Mouse (Mus musculus): ENCODE measurements around the gene Phc1. TPM values are rescaled to one million over a fixed set of nuclear protein-coding genes. Genes with fewer than 3 reads are reported as not detected.

The Phc1 gene
- total and polyA plus RNA-seq, 2 experiments from 2014 or later: 21.1 to 73.6 TPM

DNA sequence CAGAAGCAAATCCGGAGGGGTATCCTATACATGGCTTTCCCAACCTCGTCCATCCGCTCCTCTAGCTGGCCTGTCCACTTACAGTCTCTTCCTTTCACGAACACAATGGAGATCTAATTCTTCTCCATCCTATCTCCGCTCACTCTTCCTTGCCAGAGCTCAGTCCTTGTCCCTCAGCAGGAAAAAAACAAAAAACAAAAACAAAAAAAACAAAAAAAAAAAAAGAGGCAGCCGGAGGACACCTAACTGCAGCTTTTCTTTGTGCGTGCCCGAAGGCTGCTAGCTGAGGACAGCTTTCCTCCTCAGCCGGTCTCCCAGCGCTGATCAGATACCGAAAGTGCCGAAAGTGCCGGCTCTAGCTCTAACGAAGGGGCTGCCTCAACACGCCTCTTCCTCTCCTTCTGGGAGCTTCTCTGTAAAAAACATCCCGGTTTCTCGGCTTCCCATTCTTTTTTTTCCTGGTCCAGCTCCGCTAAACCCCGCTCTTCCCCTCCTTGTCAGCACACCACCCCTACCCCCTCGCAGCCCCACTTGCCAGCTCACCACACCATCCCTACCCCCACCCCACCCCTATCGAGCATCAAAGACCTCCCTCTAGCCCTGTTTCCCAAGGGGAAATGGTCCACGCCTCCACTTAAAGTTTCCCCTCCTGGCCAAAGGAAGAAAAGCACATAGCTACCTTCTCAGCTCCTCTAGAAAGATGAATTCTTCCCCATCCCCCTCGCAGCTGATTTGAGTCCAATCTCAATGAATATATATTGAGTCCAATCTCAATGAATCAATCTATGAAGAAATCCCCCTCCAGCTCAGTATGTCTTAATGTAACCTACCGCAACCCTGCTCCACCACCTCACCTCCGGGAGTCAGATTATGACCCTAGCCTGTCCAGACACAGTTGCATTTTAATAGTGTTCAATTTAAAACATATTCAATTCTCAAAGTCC, 42.8 kb downstream of the Phc1 start:
- H3K4me2 ChIP-seq (ENCODE audit: low read depth, low read length): peak overlapping the region; percentile 73
- peak overlapping the region; percentile 78 for H3K27ac ChIP-seq
- no peaks in the 10 kb centered on the region for H3K9me3 ChIP-seq (ENCODE audit: low read length)
- peak overlapping the region; percentile 66 for H3K9ac ChIP-seq (replicated peaks; ENCODE audit: low read length)
- no peaks in the 10 kb centered on the region for H3K4me1 ChIP-seq (ENCODE audit: insufficient read depth, low read length)
- H3K27me3 ChIP-seq (ENCODE audit: insufficient read depth, low read length): no peaks in the 10 kb centered on the region
- no peaks in the 10 kb centered on the region for H3K36me3 ChIP-seq (ENCODE audit: insufficient read depth, low read length)
- H3K4me3 ChIP-seq (ENCODE audit: low read length): peak overlapping the region; percentile 49
- 4% methylated on average over 25 of the region's 25 CpGs for WGBS
- peak; percentile 72 for DNase-seq (ENCODE audit: low spot score)
- ATAC-seq: peak; percentile 86
- TF ChIP-seq CTCF (IDR thresholded peaks at IDR 0.05; ENCODE audit: low read depth): peak; percentile 44

DNA sequence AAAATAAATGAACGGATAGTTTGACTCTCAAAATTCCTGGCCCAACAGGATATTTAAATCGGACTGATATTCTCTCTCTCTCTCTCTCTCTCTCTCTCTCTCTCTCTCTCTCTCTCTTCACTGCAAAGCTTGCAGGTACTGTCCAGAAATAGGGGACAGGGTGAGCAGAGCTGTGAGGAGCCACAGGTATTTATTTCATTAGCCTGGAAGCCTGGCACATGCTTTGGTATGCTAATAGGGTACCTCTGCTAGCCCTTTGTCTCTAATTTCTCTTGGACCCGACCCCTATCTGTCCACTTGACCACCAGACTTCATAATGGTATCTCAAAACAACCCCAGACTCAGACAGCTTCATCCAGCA, 43.5 kb downstream of the Phc1 start:
- peak overlapping the region; percentile 78 for H3K27ac ChIP-seq
- 19% methylated on average over 3 of the region's 3 CpGs for WGBS
- H3K4me3 ChIP-seq (ENCODE audit: low read length): peak overlapping the region; percentile 49
- H3K36me3 ChIP-seq (ENCODE audit: insufficient read depth, low read length): no peaks in the 10 kb centered on the region
- H3K27me3 ChIP-seq (ENCODE audit: insufficient read depth, low read length): no peaks in the 10 kb centered on the region
- H3K9ac ChIP-seq (replicated peaks; ENCODE audit: low read length): peak overlapping the region; percentile 66
- H3K4me1 ChIP-seq (ENCODE audit: insufficient read depth, low read length): no peaks in the 10 kb centered on the region
- ATAC-seq (peak; percentile 63), DNase-seq (ENCODE audit: low spot score) (no peak)
- H3K9me3 ChIP-seq (ENCODE audit: low read length): no peaks in the 10 kb centered on the region
- TF ChIP-seq CTCF (IDR thresholded peaks at IDR 0.05; ENCODE audit: low read depth): no peak
- H3K4me2 ChIP-seq (ENCODE audit: low read depth, low read length): peak overlapping the region; percentile 73

DNA sequence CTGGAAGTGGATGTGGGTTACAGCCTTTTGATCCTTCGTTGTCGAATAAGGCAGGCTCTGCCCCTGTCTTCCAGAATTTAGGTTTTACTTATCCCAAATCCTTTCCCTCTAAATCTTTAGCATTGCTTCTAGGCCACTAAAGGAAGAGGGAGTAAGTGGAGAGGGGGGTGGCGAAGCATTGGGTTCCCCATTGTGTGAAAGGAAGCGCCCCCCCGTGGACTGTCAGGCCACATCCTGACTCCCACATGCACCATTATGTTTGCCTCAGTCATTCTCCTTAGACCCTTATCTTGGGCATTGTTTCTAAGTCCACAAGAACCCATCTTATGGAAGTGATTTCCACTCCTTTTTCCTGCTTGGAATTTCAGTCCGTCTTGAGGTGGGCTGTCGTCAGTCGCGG, 45.1 kb downstream of the Phc1 start:
- no peaks in the 10 kb centered on the region for H3K4me1 ChIP-seq (ENCODE audit: insufficient read depth, low read length)
- H3K9ac ChIP-seq (replicated peaks; ENCODE audit: low read length): no peak overlapping the region
- H3K4me2 ChIP-seq (ENCODE audit: low read depth, low read length): no peak overlapping the region
- WGBS: 56% methylated on average over 9 of the region's 9 CpGs
- DNase-seq (ENCODE audit: low spot score) (no peak), ATAC-seq (no peak)
- H3K27ac ChIP-seq: no peak overlapping the region
- H3K36me3 ChIP-seq (ENCODE audit: insufficient read depth, low read length): no peaks in the 10 kb centered on the region
- no peak; the same call in 1 of the 2 replicates for TF ChIP-seq CTCF (IDR thresholded peaks at IDR 0.05; ENCODE audit: low read depth)
- H3K27me3 ChIP-seq (ENCODE audit: insufficient read depth, low read length): no peaks in the 10 kb centered on the region
- no peaks in the 10 kb centered on the region for H3K9me3 ChIP-seq (ENCODE audit: low read length)
- no peak overlapping the region for H3K4me3 ChIP-seq (ENCODE audit: low read length)

DNA sequence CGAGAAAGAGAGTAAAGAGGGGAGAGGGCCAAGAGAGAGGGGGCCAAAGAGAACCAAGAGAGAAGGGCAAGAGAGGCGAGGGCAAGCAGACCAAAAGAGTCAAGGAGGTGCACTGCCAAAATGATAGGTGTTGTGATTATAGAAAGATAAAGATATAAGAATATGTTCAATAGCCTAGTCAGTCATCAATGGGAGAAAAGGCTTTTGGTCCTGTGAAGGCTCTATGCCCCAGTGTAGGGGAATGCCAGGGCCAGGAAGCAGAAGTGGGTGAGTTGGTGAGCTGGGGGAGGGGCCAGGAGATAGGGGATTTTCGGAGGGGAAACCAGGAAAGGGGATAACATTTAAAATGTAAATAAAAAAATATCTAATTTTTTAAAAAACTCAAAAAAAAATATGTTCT, 46.1 kb downstream of the Phc1 start:
- Histone ChIP-seq H3K9ac (replicated peaks; ENCODE audit: low read length) (no peak overlapping the region), H3K9me3 (ENCODE audit: low read length) (no peaks in the 10 kb centered on the region), H3K27ac (no peak overlapping the region), H3K4me1 (ENCODE audit: insufficient read depth, low read length) (no peaks in the 10 kb centered on the region), H3K4me3 (ENCODE audit: low read length) (no peak overlapping the region), H3K27me3 (ENCODE audit: insufficient read depth, low read length) (no peaks in the 10 kb centered on the region), H3K36me3 (ENCODE audit: insufficient read depth, low read length) (no peaks in the 10 kb centered on the region), H3K4me2 (ENCODE audit: low read depth, low read length) (no peak overlapping the region)
- DNase-seq (ENCODE audit: low spot score): no peak
- 80% methylated on average over 3 of the region's 3 CpGs for WGBS
- no peak for TF ChIP-seq CTCF (IDR thresholded peaks at IDR 0.05; ENCODE audit: low read depth)
- ATAC-seq: no peak

DNA sequence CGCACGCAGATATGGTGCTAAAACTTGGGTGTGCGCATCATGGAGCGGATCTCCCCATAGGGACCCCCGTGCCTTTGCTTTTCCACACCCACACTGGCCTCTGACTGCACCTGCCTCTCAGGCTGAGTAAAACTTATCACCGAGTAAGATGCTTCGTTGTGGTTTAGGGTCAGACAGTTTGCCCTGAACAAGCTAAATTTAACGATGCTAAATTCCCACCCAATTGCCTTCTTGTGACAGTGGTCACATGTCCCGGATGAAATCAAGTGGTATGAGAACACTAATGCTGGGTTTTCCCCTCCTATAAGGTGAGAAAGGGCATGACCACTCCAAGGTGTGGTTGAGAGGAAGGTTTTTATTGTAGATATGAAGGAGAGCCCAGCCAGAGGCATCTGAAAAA, 46.6 kb downstream of the Phc1 start:
- DNase-seq (ENCODE audit: low spot score) (no peak), ATAC-seq (no peak)

DNA sequence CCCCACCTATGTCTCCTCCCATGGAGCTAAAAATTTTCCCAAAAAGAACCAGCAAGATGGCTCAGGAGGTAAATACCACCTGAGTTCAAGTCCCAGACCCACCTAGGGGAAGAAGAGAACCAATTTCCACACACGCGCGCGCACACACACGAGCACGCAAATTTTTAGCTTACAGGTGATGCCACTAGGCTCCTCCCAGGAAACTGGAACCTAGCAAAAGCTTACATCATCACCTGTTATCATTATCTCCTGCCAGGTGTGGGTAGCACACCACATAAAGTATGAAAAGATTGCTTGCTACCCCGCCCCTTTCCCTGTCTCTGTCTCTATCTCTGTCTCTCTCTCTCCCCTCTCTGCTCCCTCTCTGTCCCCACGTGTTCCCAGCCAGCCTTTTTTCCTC, 47.2 kb downstream of the Phc1 start:
- no peaks in the 10 kb centered on the region for H3K27me3 ChIP-seq (ENCODE audit: insufficient read depth, low read length)
- WGBS: 91% methylated on average over 8 of the region's 8 CpGs
- no peak for DNase-seq (ENCODE audit: low spot score)
- TF ChIP-seq CTCF (IDR thresholded peaks at IDR 0.05; ENCODE audit: low read depth): no peak
- H3K36me3 ChIP-seq (ENCODE audit: insufficient read depth, low read length): no peaks in the 10 kb centered on the region
- no peak overlapping the region for H3K9ac ChIP-seq (replicated peaks; ENCODE audit: low read length)
- H3K9me3 ChIP-seq (ENCODE audit: low read length): no peaks in the 10 kb centered on the region
- ATAC-seq: no peak
- H3K4me2 ChIP-seq (ENCODE audit: low read depth, low read length): no peak overlapping the region
- no peak overlapping the region for H3K4me3 ChIP-seq (ENCODE audit: low read length)
- no peaks in the 10 kb centered on the region for H3K4me1 ChIP-seq (ENCODE audit: insufficient read depth, low read length)
- H3K27ac ChIP-seq: no peak overlapping the region

More for the DNA sequence above, 46.6 kb downstream of the Phc1 start:
- H3K27me3 ChIP-seq (ENCODE audit: insufficient read depth, low read length): no peaks in the 10 kb centered on the region
- H3K4me1 ChIP-seq (ENCODE audit: insufficient read depth, low read length): no peaks in the 10 kb centered on the region
- no peak for TF ChIP-seq CTCF (IDR thresholded peaks at IDR 0.05; ENCODE audit: low read depth)
- no peak overlapping the region for H3K4me3 ChIP-seq (ENCODE audit: low read length)
- 93% methylated on average over 9 of the region's 9 CpGs for WGBS
- H3K9ac ChIP-seq (replicated peaks; ENCODE audit: low read length): no peak overlapping the region
- no peak overlapping the region for H3K4me2 ChIP-seq (ENCODE audit: low read depth, low read length)
- H3K9me3 ChIP-seq (ENCODE audit: low read length): no peaks in the 10 kb centered on the region
- no peak overlapping the region for H3K27ac ChIP-seq
- H3K36me3 ChIP-seq (ENCODE audit: insufficient read depth, low read length): no peaks in the 10 kb centered on the region

DNA sequence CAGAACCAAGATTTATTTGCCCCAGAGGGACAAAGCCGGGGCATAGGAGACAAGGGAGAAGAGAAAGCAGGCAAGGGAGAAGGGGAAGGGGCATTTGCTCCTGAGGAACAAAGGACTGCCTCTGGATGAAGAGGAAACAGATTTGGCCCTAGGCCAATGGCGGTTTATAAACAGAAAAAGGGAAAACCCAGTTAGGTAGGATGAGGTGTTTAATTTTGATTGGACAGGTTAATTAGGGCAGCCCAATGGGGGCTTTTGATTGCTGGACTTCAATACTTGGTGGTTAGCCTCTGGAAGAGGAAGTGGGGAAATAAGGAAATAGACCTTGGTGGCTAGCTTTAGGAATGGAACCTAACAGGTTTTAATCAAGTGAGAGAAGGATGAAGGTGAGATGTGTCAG, 48.2 kb downstream of the Phc1 start:
- no peak for TF ChIP-seq CTCF (IDR thresholded peaks at IDR 0.05; ENCODE audit: low read depth)
- H3K4me1 ChIP-seq (ENCODE audit: insufficient read depth, low read length): no peaks in the 10 kb centered on the region
- H3K9ac ChIP-seq (replicated peaks; ENCODE audit: low read length): no peak overlapping the region
- no peaks in the 10 kb centered on the region for H3K9me3 ChIP-seq (ENCODE audit: low read length)
- H3K4me3 ChIP-seq (ENCODE audit: low read length): no peak overlapping the region
- H3K27me3 ChIP-seq (ENCODE audit: insufficient read depth, low read length): no peaks in the 10 kb centered on the region
- no peak overlapping the region for H3K4me2 ChIP-seq (ENCODE audit: low read depth, low read length)
- 52% methylated on average over 2 of the region's 2 CpGs for WGBS
- no peaks in the 10 kb centered on the region for H3K36me3 ChIP-seq (ENCODE audit: insufficient read depth, low read length)
- DNase-seq (ENCODE audit: low spot score) (no peak), ATAC-seq (no peak)
- no peak overlapping the region for H3K27ac ChIP-seq

Measured in hindbrain, postnatal 0 days (tissue).